Mouse (Mus musculus): Measurements from ENCODE around the gene Mis18bp1. TPM values are rescaled to one million over a fixed set of nuclear protein-coding genes. Genes with fewer than 3 reads are reported as not detected.

The Mis18bp1 gene
- 3.4 TPM for polyA plus RNA-seq (2017; shearing (Covaris generic))

DNA sequence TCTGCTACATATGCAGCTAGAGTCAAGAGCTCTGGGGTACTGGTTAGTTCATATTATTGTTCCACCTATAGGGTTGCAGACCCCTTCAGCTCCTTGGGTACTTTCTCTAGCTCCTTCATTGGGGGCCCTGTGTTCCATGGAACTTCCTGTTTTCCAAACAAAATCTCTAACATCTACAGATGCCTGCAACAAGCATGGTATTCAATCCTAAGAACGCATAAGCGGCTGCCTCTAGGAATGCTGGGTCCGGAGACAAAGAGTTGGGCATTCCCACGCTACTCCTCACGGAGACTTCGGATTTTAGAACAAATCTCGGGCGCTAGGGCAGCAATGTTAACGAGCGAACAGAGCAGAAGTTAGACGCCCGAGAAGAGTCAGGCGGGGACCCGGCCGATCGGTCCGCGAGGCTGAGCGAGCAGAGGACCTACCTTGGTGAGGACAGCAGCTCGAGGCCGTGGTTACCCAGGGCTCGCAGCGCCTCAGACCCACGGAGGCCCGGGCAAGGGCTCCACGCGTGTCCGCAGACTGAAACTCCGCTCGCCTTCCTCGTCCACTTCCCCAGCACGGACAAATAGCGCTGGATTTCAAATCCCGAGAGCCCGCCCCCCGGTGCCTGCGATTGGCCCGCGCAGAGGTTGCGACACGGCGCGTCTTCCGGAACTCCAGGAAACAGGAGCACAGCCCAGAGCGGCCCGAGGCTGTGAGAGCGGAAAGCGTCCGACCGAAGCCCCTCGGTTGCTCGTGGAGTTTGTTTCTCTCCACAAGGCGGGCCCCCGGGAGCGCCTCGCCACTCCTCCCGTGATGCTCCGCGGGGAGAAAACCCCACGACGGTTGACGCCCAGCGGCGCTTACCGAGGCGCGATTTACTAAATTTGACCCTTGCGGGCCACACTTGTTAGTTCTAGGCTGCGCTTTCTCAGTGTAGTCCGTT is at the start of gene Mis18bp1:
Gene Mis18bp1 (minus strand): TSS at position 584 of the 931 bp plus-strand sequence.

Other genes with a start within 250 kb of the Mis18bp1 start
- 29.4 TPM for gene Klhl28, start 207.1 kb downstream of the Mis18bp1 start, polyA plus RNA-seq (2017; shearing (Covaris generic))
- gene Togaram1, start 206.8 kb downstream of the Mis18bp1 start, polyA plus RNA-seq (2017; shearing (Covaris generic)): 48.6 TPM
- gene Prpf39, start 136.3 kb downstream of the Mis18bp1 start, polyA plus RNA-seq (2017; shearing (Covaris generic)): 132 TPM
- 251 TPM for gene Fkbp3, start 98.6 kb downstream of the Mis18bp1 start, polyA plus RNA-seq (2017; shearing (Covaris generic))
- gene Fancm, start 97.0 kb downstream of the Mis18bp1 start, polyA plus RNA-seq (2017; shearing (Covaris generic)): 7.8 TPM
- not detected for gene Wdr20rt, start 52.9 kb upstream of the Mis18bp1 start, polyA plus RNA-seq (2017; shearing (Covaris generic))

Measured in inflammation-experienced regulatory T-cells, adult 16 weeks (primary cell).